Mouse (Mus musculus) G1E (cell line): ENCODE data around the gene Tlcd2.

ENCODE experiments used
- CTCF ChIP-seq: IDR thresholded peaks from 2 replicates; pipeline ENCODE4 v1.5.1; 2012; ENCODE audit warnings: low read depth, low read length, inconsistent platforms, mixed read lengths
- GATA1 ChIP-seq: IDR thresholded peaks from 2 replicates; pipeline ENCODE4 v1.6.1; 2012; ENCODE audit warnings: borderline replicate concordance, low read length, inconsistent platforms, mixed read lengths
- GATA2 ChIP-seq: IDR thresholded peaks from 2 replicates; pipeline ENCODE4 v1.6.1; 2012; ENCODE audit warnings: low read depth, low read length, inconsistent platforms, borderline replicate concordance
- POLR2AphosphoS5 ChIP-seq: IDR thresholded peaks from 2 replicates; pipeline ENCODE4 v1.6.1; 2012; ENCODE audit warnings: low read depth, low read length, inconsistent platforms; ENCODE audit not compliant: insufficient replicate concordance
- TAL1 ChIP-seq: conservative IDR thresholded peaks from 2 replicates; pipeline ENCODE4 v1.6.1; 2012; ENCODE audit warnings: low read depth, low read length, inconsistent platforms, mixed read lengths

GRCm38 (mm10) chr11:75452081-75452480, 9.4 kb upstream of the Tlcd2 start:
- TF ChIP-seq CTCF = no peak
- TF ChIP-seq GATA1 = no peak
- no peak for TF ChIP-seq TAL1
- no peak for TF ChIP-seq GATA2
- TF ChIP-seq POLR2AphosphoS5 = no peak
